Mouse (Mus musculus): Measurements from ENCODE around the gene Tmx4.

- TF ChIP-seq POLR2A (IDR thresholded peaks at IDR 0.05; ENCODE audit: control insufficient read depth, low read depth, low read length) (no peak), CTCF (IDR thresholded peaks at IDR 0.05; ENCODE audit: control insufficient read depth, insufficient read depth, insufficient replicate concordance, low read depth, low read length) (no peak)
These were observed 1.6 kb downstream of the Tmx4 start for GRCm38 (mm10) chr2:134642377-134642776.
